Mouse (Mus musculus): Measurements from ENCODE around the gene Slc37a1.

The Slc37a1 gene

GRCm38 (mm10) chr17:31318906-31319767 lies 32.5 kb downstream of the Slc37a1 start:
- DNase-seq (ENCODE audit: low spot score in 2 of 2), result no peak

GRCm38 (mm10) chr17:31321425-31321824 lies 34.8 kb downstream of the Slc37a1 start:
- DNase-seq (ENCODE audit: low spot score in 2 of 2), result peak; percentile 45 to 54

- no peak for DNase-seq (ENCODE audit: low spot score in 2 of 2)
These were observed 35.9 kb downstream of the Slc37a1 start for GRCm38 (mm10) chr17:31322446-31322845.

GRCm38 (mm10) chr17:31323379-31323778 lies 36.8 kb downstream of the Slc37a1 start:
- no peak for DNase-seq (ENCODE audit: low spot score in 2 of 2)

- no peak for DNase-seq (ENCODE audit: low spot score in 2 of 2)
These were observed 37.6 kb downstream of the Slc37a1 start for GRCm38 (mm10) chr17:31324227-31324626.

- DNase-seq (ENCODE audit: low spot score in 2 of 2), result no peak
These were observed 39.0 kb downstream of the Slc37a1 start for GRCm38 (mm10) chr17:31325451-31326219.

GRCm38 (mm10) chr17:31326220-31326852 lies 39.7 kb downstream of the Slc37a1 start:
- DNase-seq (ENCODE audit: low spot score in 2 of 2), result no peak

GRCm38 (mm10) chr17:31328466-31328865 lies 41.9 kb downstream of the Slc37a1 start:
- DNase-seq (ENCODE audit: low spot score in 2 of 2), result no peak

GRCm38 (mm10) chr17:31330622-31331021 lies 44.0 kb downstream of the Slc37a1 start:
- peak in 1 of 2 experiments; percentile 46 for DNase-seq (ENCODE audit: low spot score in 2 of 2)

- DNase-seq (ENCODE audit: low spot score in 2 of 2), result no peak
These were observed 44.7 kb downstream of the Slc37a1 start for GRCm38 (mm10) chr17:31331273-31331672.

- no peak for DNase-seq (ENCODE audit: low spot score in 2 of 2)
These were observed 45.3 kb downstream of the Slc37a1 start for GRCm38 (mm10) chr17:31331920-31332319.

- no peak for DNase-seq (ENCODE audit: low spot score in 2 of 2)
These were observed 45.7 kb downstream of the Slc37a1 start for GRCm38 (mm10) chr17:31332333-31332732.

- DNase-seq (ENCODE audit: low spot score in 2 of 2), result no peak
These were observed 48.1 kb downstream of the Slc37a1 start for GRCm38 (mm10) chr17:31334509-31335260.

- DNase-seq (ENCODE audit: low spot score in 2 of 2), result no peak
These were observed 48.9 kb downstream of the Slc37a1 start for GRCm38 (mm10) chr17:31335344-31336080.

GRCm38 (mm10) chr17:31339769-31340168 lies 53.2 kb downstream of the Slc37a1 start:
- no peak for DNase-seq (ENCODE audit: low spot score in 2 of 2)

GRCm38 (mm10) chr17:31342191-31342590 lies 55.6 kb downstream of the Slc37a1 start:
- no peak for DNase-seq (ENCODE audit: low spot score in 2 of 2)

GRCm38 (mm10) chr17:31344172-31344801 lies 57.7 kb downstream of the Slc37a1 start:
- DNase-seq (ENCODE audit: low spot score in 2 of 2), result peak; percentile 61

GRCm38 (mm10) chr17:31344816-31345215 lies 58.2 kb downstream of the Slc37a1 start:
- no peak for DNase-seq (ENCODE audit: low spot score in 2 of 2)

GRCm38 (mm10) chr17:31348129-31348528 lies 61.5 kb downstream of the Slc37a1 start:
- no peak for DNase-seq (ENCODE audit: low spot score in 2 of 2)

GRCm38 (mm10) chr17:31349388-31349787 lies 62.8 kb downstream of the Slc37a1 start:
- no peak for DNase-seq (ENCODE audit: low spot score in 2 of 2)

Measured in frontal cortex, postnatal 25 days (tissue).